Mouse (Mus musculus) embryonic facial prominence, embryonic 15.5 days (tissue): ENCODE data around the gene Ttll4. TPM values are rescaled to one million over a fixed set of nuclear protein-coding genes. Genes with fewer than 3 reads are reported as not detected.

Experiments
- ATAC-seq: fragments of 200-750 bp; cut with Nextera tagmentation; 2 replicates; pipeline ENCODE4 v1.8.0; 2017; ENCODE audit warnings: low read depth, moderate TSS enrichment; ENCODE audit not compliant: insufficient number of reproducible peaks, low FRiP score, low TSS enrichment
- H3K27ac ChIP-seq: fragments of 300-500 bp; sonication (generic); replicated peaks from 2 replicates; pipeline ENCODE4 v1.5.1; 2015; ENCODE audit warnings: mild to moderate bottlenecking, inconsistent platforms
- H3K27me3 ChIP-seq: fragments of 300-500 bp; sonication (generic); 2 replicates; pipeline ENCODE4 v1.6.1; 2015; ENCODE audit warnings: inconsistent platforms
- H3K36me3 ChIP-seq: fragments of 300-500 bp; sonication (generic); 2 replicates; pipeline ENCODE4 v1.6.1; 2015; ENCODE audit warnings: mild to moderate bottlenecking, inconsistent platforms
- H3K4me1 ChIP-seq: fragments of 300-500 bp; sonication (generic); 2 replicates; pipeline ENCODE4 v1.6.1; 2015; ENCODE audit warnings: inconsistent platforms
- H3K4me2 ChIP-seq: fragments of 300-500 bp; sonication (generic); replicated peaks from 2 replicates; pipeline ENCODE4 v1.6.1; 2015; ENCODE audit warnings: mild to moderate bottlenecking, inconsistent platforms
- H3K4me3 ChIP-seq: fragments of 300-500 bp; sonication (generic); replicated peaks from 2 replicates; pipeline ENCODE4 v1.5.1; 2015; ENCODE audit warnings: mild to moderate bottlenecking, inconsistent platforms
- H3K9ac ChIP-seq: fragments of 300-500 bp; sonication (generic); 2 replicates; pipeline ENCODE4 v1.6.1; 2015; ENCODE audit warnings: inconsistent platforms
- H3K9me3 ChIP-seq: fragments of 300-500 bp; sonication (generic); replicated peaks from 2 replicates; pipeline ENCODE4 v1.6.1; 2016; ENCODE audit warnings: inconsistent platforms
- WGBS: fragments of 180-500 bp; shearing (Covaris S2); methylation state at CpG from one replicate; pipeline ENCODE4 v1.1.7; 2015; 5-methylcytosine and 5-hydroxymethylcytosine counted together
- polyA plus RNA-seq: library from polyadenylated mRNA; unstranded; fragments of >200 nt; fragmentation: Nextera tagmentation; extraction: Ambion mirVana; gene quantifications from 2 replicates; pipeline ENCODE4 v1.2.1, GENCODE M21; 2015

Ttll4 gene
- polyA plus RNA-seq, 1 experiment from 2014 or later = 12.2 TPM

DNA sequence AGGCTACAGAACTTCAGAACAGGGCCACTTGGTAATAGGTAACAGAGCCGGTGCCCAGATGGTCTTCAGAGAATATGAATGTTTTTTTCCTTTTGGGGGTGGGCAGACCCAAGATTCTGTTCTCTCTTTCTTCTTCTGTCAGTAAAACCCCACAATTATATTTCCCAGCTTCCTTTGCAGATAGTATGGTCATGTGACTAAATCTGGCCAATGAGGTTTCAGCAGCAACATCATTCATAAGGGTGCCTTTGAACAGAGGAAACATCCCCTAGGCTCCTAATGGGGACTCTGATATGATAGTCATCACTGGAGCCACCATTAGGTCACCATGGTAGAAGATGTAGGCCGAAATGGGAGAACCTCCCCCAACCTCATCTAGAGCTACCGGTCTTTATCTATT, 91.3 kb downstream of the Ttll4 start:
- no peak for ATAC-seq
- peaks cover 10% of the 10 kb centered on the region; the same call in 1 of the 2 replicates for H3K27me3 ChIP-seq
- no peak overlapping the region for H3K4me3 ChIP-seq
- H3K27ac ChIP-seq = no peak overlapping the region
- H3K36me3 ChIP-seq = no peaks in the 10 kb centered on the region
- no peak overlapping the region for H3K4me2 ChIP-seq
- no peaks in the 10 kb centered on the region for H3K9me3 ChIP-seq
- 98% methylated on average over 3 of the region's 3 CpGs for WGBS
- H3K9ac ChIP-seq = no peak overlapping the region
- H3K4me1 ChIP-seq = peaks cover 17% of the 10 kb centered on the region

Other genes starting within 250 kb of the Ttll4 start
- 55.7 and 59.7 TPM in 2 replicates for gene Cnot9, start 155.7 kb upstream of the Ttll4 start, polyA plus RNA-seq
- gene Plcd4, start 118.9 kb upstream of the Ttll4 start, polyA plus RNA-seq = 0.80 and 1.6 TPM in 2 replicates
- 26.1 and 28.8 TPM in 2 replicates for gene Usp37, start 117.5 kb upstream of the Ttll4 start, polyA plus RNA-seq
- gene Zfp142, start 73.5 kb upstream of the Ttll4 start, polyA plus RNA-seq = 7.2 and 7.7 TPM in 2 replicates
- gene Bcs1l, start 73.5 kb upstream of the Ttll4 start, polyA plus RNA-seq = 15.2 and 16.1 TPM in 2 replicates
- 39.7 and 40.5 TPM in 2 replicates for gene Rnf25, start 60.3 kb upstream of the Ttll4 start, polyA plus RNA-seq
- 9.8 and 14.7 TPM in 2 replicates for gene Stk36, start 60.3 kb upstream of the Ttll4 start, polyA plus RNA-seq
- 16.9 and 17.0 TPM in 2 replicates for gene Cyp27a1, start 51.8 kb downstream of the Ttll4 start, polyA plus RNA-seq
- 5.7 and 7.5 TPM in 2 replicates for gene Prkag3, start 87.5 kb downstream of the Ttll4 start, polyA plus RNA-seq
- gene Wnt6, start 110.1 kb downstream of the Ttll4 start, polyA plus RNA-seq = 37.6 and 40.1 TPM in 2 replicates
- gene Wnt10a, start 129.8 kb downstream of the Ttll4 start, polyA plus RNA-seq = 13.3 and 16.3 TPM in 2 replicates
- 0.12 and 0.13 TPM in 2 replicates for gene Cdk5r2, start 193.2 kb downstream of the Ttll4 start, polyA plus RNA-seq
- gene Fev, start 223.7 kb downstream of the Ttll4 start, polyA plus RNA-seq = 0.24 and 0.43 TPM in 2 replicates
- 0.63 and 1.8 TPM in 2 replicates for gene Cryba2, start 231.4 kb downstream of the Ttll4 start, polyA plus RNA-seq